Mouse (Mus musculus) heart, adult 2 months (tissue): ENCODE data around the gene Ssbp2.

ENCODE experiments used
- CTCF ChIP-seq: fragments of 200-600 bp; IDR thresholded peaks from 2 replicates; pipeline ENCODE4 v1.8.1; 2022; ENCODE audit warnings: antibody characterized with exemption, mild to moderate bottlenecking, moderate library complexity
- POLR2A ChIP-seq: fragments of 200-500 bp; IDR thresholded peaks from 2 replicates; pipeline ENCODE4 v1.6.1; 2011; ENCODE audit warnings: mild to moderate bottlenecking, low read depth, low read length, control low read depth; ENCODE audit not compliant: insufficient read depth

- TF ChIP-seq POLR2A = no peak
- TF ChIP-seq CTCF = no peak
Measured at GRCm38 (mm10) chr13:91471980-91472379, 11.9 kb downstream of the Ssbp2 start.
